Mouse (Mus musculus): ENCODE results near the gene Nos1ap.

The Nos1ap gene

DNA sequence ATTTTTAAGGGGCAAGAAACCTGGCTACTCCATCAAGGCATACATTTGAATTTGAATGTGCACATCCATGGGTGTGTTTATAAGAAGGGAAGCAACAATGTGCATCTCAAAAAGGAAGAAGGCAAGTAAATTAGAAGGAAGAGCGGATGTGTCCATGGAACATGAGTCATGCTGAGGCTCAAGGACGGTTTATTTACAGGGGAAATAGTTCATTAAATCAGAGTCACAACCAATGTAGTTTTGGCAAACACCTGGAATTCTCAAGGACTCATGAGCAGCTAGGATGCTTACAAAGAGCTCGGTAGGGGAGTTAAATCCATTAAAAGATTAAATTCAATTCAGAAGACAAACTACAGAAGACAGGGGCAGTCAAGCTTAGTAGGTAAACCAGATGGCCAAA lies 169.7 kb downstream of the Nos1ap start:
- DNase-seq (ENCODE audit: low read depth in 2 of 2, low spot score in 2 of 2): no peak

- DNase-seq (ENCODE audit: low read depth in 2 of 2, low spot score in 2 of 2): no peak
Observed at GRCm38 (mm10) chr1:170418131-170418530, 171.5 kb downstream of the Nos1ap start.

DNA sequence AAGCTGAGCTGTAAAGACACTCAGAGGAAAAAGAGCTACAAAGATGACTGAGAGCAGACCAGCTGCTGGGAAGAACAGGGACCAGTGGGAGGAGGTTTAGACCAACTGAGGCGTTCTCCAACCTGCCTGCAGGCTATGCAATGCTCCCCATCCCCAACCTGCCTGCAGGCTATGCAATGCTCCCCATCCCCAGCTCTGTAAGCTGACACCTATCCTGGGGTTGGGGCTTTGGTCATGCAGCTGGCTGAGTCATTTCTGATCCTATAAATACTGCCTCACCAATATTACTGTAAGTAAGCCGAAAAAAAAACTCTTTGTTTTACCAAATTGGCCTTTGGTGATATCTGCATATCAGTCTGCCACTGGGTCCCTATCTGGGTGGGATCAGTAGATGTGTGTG lies 172.7 kb downstream of the Nos1ap start:
- DNase-seq (ENCODE audit: low read depth in 2 of 2, low spot score in 2 of 2): no peak

- no peak for DNase-seq (ENCODE audit: low read depth in 2 of 2, low spot score in 2 of 2)
Observed at GRCm38 (mm10) chr1:170416206-170416605, 173.5 kb downstream of the Nos1ap start.

DNA sequence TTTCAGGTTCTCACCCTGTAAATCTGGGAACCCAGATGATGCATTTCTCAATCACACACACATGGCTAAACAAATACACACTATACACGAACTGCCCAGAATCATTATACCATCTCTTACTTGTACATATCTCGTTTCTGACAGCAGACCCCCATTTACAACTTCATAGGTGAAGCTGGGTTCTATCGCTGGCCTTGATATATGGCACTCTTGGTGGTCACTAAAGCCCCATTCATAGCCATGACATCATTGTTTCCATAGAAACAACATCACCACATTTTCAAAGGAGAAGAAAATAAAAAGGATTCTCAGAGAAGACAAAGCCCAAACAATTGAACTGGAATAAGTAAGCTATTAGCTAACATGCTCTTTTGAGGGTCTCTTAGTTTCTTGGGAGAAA lies 174.3 kb downstream of the Nos1ap start:
- no peak for DNase-seq (ENCODE audit: low read depth in 2 of 2, low spot score in 2 of 2)

GRCm38 (mm10) chr1:170410402-170411191 lies 179.1 kb downstream of the Nos1ap start:
- DNase-seq (ENCODE audit: low read depth in 2 of 2, low spot score in 2 of 2): no peak

GRCm38 (mm10) chr1:170409091-170409490 lies 180.6 kb downstream of the Nos1ap start:
- DNase-seq (ENCODE audit: low read depth in 2 of 2, low spot score in 2 of 2): no peak

DNA sequence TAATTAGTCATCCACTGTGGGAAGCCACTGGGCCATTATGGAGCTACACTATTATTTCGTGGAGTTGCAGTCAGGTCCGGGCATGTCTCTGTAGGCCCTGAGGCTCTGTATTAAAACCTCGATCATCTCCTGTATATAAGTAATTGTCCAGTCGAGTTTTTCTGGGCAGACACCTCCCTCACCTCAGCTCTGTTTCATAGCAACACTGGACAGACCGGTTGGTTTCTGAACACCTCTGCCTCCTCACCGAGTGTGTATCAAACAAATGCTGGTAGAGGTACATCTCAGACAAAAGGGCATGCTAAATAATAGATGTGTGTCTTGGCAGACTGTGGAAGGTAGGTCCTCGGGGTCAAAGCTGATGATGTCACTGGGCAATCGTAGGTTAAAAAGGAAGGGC lies 182.7 kb downstream of the Nos1ap start:
- no peak for DNase-seq (ENCODE audit: low read depth in 2 of 2, low spot score in 2 of 2)

DNA sequence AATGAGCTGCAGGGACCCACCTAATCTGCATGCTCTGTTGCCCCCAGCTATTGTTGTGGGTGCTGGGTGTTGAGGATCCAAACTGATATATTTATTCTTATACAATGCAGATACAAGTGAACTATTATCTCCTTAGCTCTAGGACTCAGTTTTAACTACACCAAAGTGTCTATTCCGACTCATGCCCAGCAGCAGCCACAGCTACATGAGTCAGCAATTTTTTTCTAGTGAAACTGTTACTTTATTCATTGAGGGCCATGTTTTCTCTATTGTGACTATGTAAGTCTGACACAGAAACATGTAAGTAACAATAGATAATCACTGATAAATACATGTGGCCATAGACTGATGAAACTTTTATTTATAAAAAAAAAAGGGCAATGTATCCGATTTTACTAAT lies 184.5 kb downstream of the Nos1ap start:
- DNase-seq (ENCODE audit: low read depth in 2 of 2, low spot score in 2 of 2): no peak

DNA sequence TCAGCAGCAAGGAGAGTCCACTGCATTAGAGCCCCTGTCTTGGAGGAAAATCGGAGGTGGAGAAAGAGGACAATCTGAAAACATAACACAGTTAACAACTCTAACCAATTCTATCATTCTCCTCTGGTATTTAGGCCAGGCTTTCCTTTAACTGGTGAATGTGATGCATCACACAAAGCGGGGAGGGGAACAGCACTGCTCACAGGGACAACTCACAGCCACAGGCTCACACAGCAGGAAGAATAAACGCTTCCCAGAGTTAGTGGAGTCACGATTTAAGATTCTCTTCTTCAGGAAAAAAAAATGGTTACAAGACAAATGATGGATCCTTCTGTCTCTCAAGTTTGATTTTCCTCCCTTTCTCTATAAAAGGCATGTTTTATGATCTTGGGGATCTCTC lies 187.0 kb downstream of the Nos1ap start:
- no peak for DNase-seq (ENCODE audit: low read depth in 2 of 2, low spot score in 2 of 2)

GRCm38 (mm10) chr1:170398866-170399265 lies 190.8 kb downstream of the Nos1ap start:
- no peak for DNase-seq (ENCODE audit: low read depth in 2 of 2, low spot score in 2 of 2)

- no peak for DNase-seq (ENCODE audit: low read depth in 2 of 2, low spot score in 2 of 2)
Observed at GRCm38 (mm10) chr1:170395101-170395500, 194.6 kb downstream of the Nos1ap start.

GRCm38 (mm10) chr1:170394641-170395040 lies 195.0 kb downstream of the Nos1ap start:
- DNase-seq (ENCODE audit: low read depth in 2 of 2, low spot score in 2 of 2): no peak

DNA sequence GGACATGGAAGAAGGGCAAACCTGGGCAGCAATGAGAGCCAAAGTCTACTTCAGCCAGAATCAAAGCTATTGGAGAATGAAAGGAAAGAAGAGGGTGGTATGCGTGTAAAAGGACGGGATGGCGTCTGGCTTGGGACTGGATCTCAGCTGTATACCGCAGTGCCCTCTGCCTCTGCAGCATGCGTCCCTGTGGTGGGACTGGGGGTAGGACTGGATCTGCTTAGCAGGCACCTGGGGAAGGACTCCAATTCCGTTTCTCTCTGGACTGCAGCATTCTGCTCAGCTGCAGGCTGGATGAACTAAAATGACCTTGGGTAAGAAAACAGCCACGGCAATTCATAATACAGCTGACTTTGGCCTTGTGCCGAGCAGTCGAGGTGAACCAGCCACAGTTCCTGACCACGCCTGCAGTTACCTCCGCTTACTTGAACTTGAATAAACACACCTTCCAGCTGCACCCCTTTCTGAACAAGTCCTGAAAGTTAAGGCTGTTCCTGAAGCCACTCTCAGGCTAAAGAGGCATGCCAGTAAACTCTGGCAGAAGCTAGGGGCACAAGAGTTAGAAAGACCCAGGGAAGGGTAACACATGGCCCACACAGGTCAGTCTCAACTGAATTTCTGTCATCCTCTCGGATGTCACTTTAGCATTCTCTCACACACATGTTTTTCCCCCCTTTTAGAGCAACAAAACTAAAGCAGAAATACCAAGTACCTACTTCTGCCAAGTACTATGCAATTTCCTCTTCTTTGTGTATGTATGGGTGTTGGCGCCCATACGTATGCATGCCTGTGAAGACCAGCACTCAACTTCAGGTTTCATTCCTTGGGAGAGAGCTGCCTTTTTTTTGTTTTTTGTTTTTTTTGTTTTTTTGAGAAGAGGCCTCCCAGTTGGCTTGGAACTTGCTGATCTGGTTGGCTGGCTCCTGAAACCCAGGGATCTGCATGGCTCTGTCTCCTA lies 196.6 kb downstream of the Nos1ap start:
- DNase-seq (ENCODE audit: low read depth in 2 of 2, low spot score in 2 of 2): no peak

GRCm38 (mm10) chr1:170387180-170387912 lies 202.3 kb downstream of the Nos1ap start:
- no peak for DNase-seq (ENCODE audit: low read depth in 2 of 2, low spot score in 2 of 2)

DNA sequence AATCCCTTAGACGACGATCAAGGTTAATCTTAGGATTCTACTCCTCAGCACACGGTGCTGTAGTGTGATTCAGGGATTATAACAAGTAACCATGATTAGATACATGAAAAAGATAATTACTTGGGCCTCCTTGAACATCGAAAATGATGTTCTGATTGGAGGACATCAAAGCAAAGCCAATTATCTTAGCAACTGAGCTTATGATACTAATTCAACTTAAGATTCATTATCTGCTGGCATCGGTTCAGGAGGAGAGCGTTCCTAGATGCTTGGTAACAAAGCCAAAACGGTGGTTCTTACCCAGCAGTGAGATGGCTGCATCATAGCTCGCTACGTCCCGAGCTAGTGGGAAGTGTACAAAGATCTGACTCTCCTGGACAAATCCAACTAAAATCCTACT lies 204.2 kb downstream of the Nos1ap start:
- no peak for DNase-seq (ENCODE audit: low read depth in 2 of 2, low spot score in 2 of 2)

GRCm38 (mm10) chr1:170383530-170383929 lies 206.1 kb downstream of the Nos1ap start:
- DNase-seq (ENCODE audit: low read depth in 2 of 2, low spot score in 2 of 2): no peak

DNA sequence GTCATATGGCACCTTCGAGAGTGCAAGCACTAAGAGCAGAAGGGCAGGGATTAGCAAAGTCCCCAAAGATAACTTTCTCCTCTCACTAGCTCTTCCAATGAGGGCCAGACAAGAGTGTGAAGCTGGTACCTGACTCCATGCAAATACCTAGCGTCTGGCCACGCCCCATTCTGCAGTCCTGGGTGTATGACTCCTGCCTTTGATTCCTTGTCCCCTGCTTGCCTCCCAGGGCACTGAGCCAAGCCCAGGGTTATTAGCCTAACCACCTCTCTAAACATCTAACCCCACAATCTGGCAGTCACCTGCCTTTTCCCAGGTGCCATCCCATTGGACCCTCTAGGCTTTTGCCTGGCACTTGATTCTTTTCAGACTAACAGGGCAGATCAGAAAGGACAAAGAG lies 208.2 kb downstream of the Nos1ap start:
- no peak for DNase-seq (ENCODE audit: low read depth in 2 of 2, low spot score in 2 of 2)

GRCm38 (mm10) chr1:170380505-170380904 lies 209.2 kb downstream of the Nos1ap start:
- no peak for DNase-seq (ENCODE audit: low read depth in 2 of 2, low spot score in 2 of 2)

GRCm38 (mm10) chr1:170375721-170376120 lies 213.9 kb downstream of the Nos1ap start:
- DNase-seq (ENCODE audit: low read depth in 2 of 2, low spot score in 2 of 2): no peak

- DNase-seq (ENCODE audit: low read depth in 2 of 2, low spot score in 2 of 2): no peak
Observed at GRCm38 (mm10) chr1:170373750-170374149, 215.9 kb downstream of the Nos1ap start.
